Mouse (Mus musculus): ENCODE data around the gene Zfhx2. TPM values are rescaled to one million over a fixed set of nuclear protein-coding genes. Genes with fewer than 3 reads are reported as not detected.

Gene Zfhx2
- total and polyA plus RNA-seq, 3 experiments = 0.07 to 0.59 (median 0.30) TPM

DNA sequence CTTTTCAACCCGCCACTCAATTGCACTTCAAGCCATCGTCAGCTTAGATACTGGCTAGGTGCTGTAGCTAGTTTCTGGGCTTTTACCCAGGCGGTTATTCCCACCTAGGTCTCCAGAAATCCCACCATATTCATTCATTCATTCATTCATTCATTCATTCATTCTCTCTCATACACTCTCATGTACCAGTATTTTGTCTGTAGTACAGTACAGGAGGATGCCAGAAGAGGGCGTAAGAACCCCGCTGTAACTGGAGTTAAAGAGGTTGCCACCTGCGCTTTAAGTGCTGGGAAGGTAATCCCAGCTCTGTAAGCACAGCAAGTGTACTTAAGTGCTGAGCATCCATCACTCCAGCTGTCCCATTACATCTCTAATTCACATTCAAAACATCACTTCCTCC lies 1.8 kb upstream of the Zfhx2 start:
- Histone ChIP-seq H3K9ac (ENCODE audit: insufficient read depth, low read depth) (no peak overlapping the region), H3K4me1 (ENCODE audit: control insufficient read depth in 1 of 2, insufficient read depth in 2 of 2) (peaks cover 9 to 53% of the 10 kb centered on the region in 2 experiments)

DNA sequence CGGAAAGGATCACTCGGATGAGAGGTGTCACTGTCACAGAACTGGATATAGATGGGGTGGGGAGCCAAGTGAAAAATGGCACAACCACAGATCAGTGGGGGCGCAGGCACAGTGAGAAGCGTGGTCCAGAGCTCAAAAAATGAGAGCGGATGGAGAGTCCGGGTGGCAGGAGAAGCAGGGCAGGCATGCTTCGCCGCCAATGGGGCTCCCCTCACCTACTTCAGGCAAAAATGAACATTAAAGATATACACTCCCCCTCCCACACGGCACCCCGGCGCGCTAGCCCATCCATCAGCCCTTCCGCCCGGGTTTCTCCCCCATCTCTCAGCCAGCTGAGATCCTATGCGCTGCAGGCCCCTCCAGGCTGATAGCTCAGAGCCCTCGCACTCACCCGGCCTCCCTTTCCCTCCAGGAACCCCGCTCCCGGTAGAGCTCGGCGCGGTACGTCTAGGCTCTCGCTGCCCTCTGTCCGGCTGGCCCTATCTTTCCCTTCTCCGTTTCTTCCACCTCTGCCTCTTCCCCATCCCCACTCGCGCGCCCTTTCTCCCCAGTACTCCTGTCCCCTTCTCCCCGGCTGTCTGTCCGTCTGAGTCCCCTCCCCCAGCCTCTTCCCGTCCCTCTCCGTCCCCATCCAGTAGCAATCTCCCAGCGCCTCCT lies 787 bp downstream of the Zfhx2 start:
- H3K4me1 ChIP-seq (ENCODE audit: control insufficient read depth in 1 of 2, insufficient read depth in 2 of 2) = peaks cover 10 to 39% of the 10 kb centered on the region in 2 experiments
- H3K79me2 ChIP-seq (replicated peaks; ENCODE audit: control insufficient read depth, extremely low read depth, insufficient read depth, poor library complexity, severe bottlenecking) = no peaks in the 10 kb centered on the region
- H3K4me2 ChIP-seq (ENCODE audit: insufficient read depth, low read depth, poor library complexity, severe bottlenecking) = peak overlapping the region; percentile 78
- TF ChIP-seq SIN3A (IDR thresholded peaks at IDR 0.05; ENCODE audit: low read length) = peak; percentile 25; the same call in 1 of the 2 replicates
- TF ChIP-seq MAFK (IDR thresholded peaks at IDR 0.05; ENCODE audit: insufficient replicate concordance, low read length) = no peak
- no peaks in the 10 kb centered on the region for H3K36me3 ChIP-seq (replicated peaks in 1 of 2; ENCODE audit: control insufficient read depth in 1 of 2, insufficient read depth in 1 of 2, low read length in 1 of 2)
- no peak overlapping the region for H3K27ac ChIP-seq (ENCODE audit: insufficient read depth, low read depth)
- dilution Hi-C loops (cut with MboI; ENCODE audit: extremely low pct_ligation_motif_present, extremely low pct_unique_long_range_greater_than_20kb, low sequenced_read_pairs) (no loop called here), in situ Hi-C loops (cut with MboI; ENCODE audit: low pct_ligation_motif_present, low pct_unique_long_range_greater_than_20kb, low sequenced_read_pairs) (no loop called here)
- H3K4me3 ChIP-seq (replicated peaks in 1 of 3; ENCODE audit: low read depth in 2 of 3, low read length in 2 of 3, poor library complexity in 1 of 3) = peak overlapping the region; percentile 51 to 66 (median 55)
- H3K9ac ChIP-seq (ENCODE audit: insufficient read depth, low read depth) = peak overlapping the region; percentile 45
- peaks cover 2% of the 10 kb centered on the region for H3K27me3 ChIP-seq (replicated peaks)
- no peaks in the 10 kb centered on the region for H3K9me3 ChIP-seq (replicated peaks; ENCODE audit: low read length)
- no peak for DNase-seq (ENCODE audit: extremely low read depth)

More for the DNA sequence above, 1.8 kb upstream of the Zfhx2 start:
- Histone ChIP-seq H3K27me3 (replicated peaks) (peaks cover 2% of the 10 kb centered on the region), H3K4me3 (replicated peaks in 1 of 3; ENCODE audit: low read depth in 2 of 3, low read length in 2 of 3, poor library complexity in 1 of 3) (peak overlapping the region in 1 of 3 experiments; percentile 71), H3K79me2 (replicated peaks; ENCODE audit: control insufficient read depth, extremely low read depth, insufficient read depth, poor library complexity, severe bottlenecking) (no peaks in the 10 kb centered on the region), H3K9me3 (replicated peaks; ENCODE audit: low read length) (no peaks in the 10 kb centered on the region), H3K4me2 (ENCODE audit: insufficient read depth, low read depth, poor library complexity, severe bottlenecking) (no peak overlapping the region), H3K36me3 (replicated peaks in 1 of 2; ENCODE audit: control insufficient read depth in 1 of 2, insufficient read depth in 1 of 2, low read length in 1 of 2) (peaks cover 0 to 26% of the 10 kb centered on the region in 2 experiments), H3K27ac (ENCODE audit: insufficient read depth, low read depth) (no peak overlapping the region)
- dilution Hi-C loops (cut with MboI; ENCODE audit: extremely low pct_ligation_motif_present, extremely low pct_unique_long_range_greater_than_20kb, low sequenced_read_pairs) = no loop called here
- in situ Hi-C loops (cut with MboI; ENCODE audit: low pct_ligation_motif_present, low pct_unique_long_range_greater_than_20kb, low sequenced_read_pairs) = no loop called here
- DNase-seq (ENCODE audit: extremely low read depth) = peak; percentile 52
- TF ChIP-seq ZMIZ1 (IDR thresholded peaks at IDR 0.05; ENCODE audit: low read depth, low read length) = no peak
- TF ChIP-seq UBTF (IDR thresholded peaks at IDR 0.05; ENCODE audit: low read depth, low read length) = no peak
- no peak for TF ChIP-seq EP300 (IDR thresholded peaks at IDR 0.05; ENCODE audit: low read length)
- no peak for TF ChIP-seq BHLHE40 (IDR thresholded peaks at IDR 0.05; ENCODE audit: low read depth, low read length)
- no peak for TF ChIP-seq RCOR1 (conservative IDR thresholded peaks at IDR 0.05; ENCODE audit: low read depth, low read length)
- no peak for TF ChIP-seq USF2 (conservative IDR thresholded peaks at IDR 0.05; ENCODE audit: low read depth, low read length)
- no peak for TF ChIP-seq ZNF384 (IDR thresholded peaks at IDR 0.05; ENCODE audit: low read depth, low read length)
- TF ChIP-seq ZC3H11A (IDR thresholded peaks at IDR 0.05; ENCODE audit: low read depth, low read length) = no peak
- TF ChIP-seq CHD1 (IDR thresholded peaks at IDR 0.05; ENCODE audit: low read depth, low read length) = no peak
- TF ChIP-seq RAD21 (IDR thresholded peaks at IDR 0.05; ENCODE audit: low read depth, low read length) = peak; percentile 28
- peak; percentile 31 to 53; a peak in 3 of 4 replicates for TF ChIP-seq CTCF (conservative IDR thresholded peaks at IDR 0.05 in 1 of 2, IDR thresholded peaks at IDR 0.05 in 1 of 2; ENCODE audit: low read depth in 2 of 2, low read length in 2 of 2)
